Mouse (Mus musculus) embryonic facial prominence, embryonic 14.5 days (tissue): ENCODE data around the gene Cavin1. TPM values are rescaled to one million over a fixed set of nuclear protein-coding genes. Genes with fewer than 3 reads are reported as not detected.

Source experiments
- ATAC-seq: fragments of 200-750 bp; cut with Nextera tagmentation; 2 replicates; pipeline ENCODE4 v1.8.0; 2017; ENCODE audit warnings: low read depth, moderate number of reproducible peaks, moderate TSS enrichment
- DNase-seq: peaks from one replicate; pipeline ENCODE4 v3.0.0-alpha.2; 2015; ENCODE audit warnings: low spot score
- H3K27ac ChIP-seq: fragments of 300-500 bp; sonication (generic); replicated peaks from 2 replicates; pipeline ENCODE4 v1.5.1; 2014; ENCODE audit warnings: low read depth, mild to moderate bottlenecking, low read length, moderate library complexity
- H3K27me3 ChIP-seq: fragments of 300-500 bp; sonication (generic); replicated peaks from 2 replicates; pipeline ENCODE4 v1.6.1; 2014; ENCODE audit warnings: low read length; ENCODE audit not compliant: control insufficient read depth, insufficient read depth
- H3K36me3 ChIP-seq: fragments of 300-500 bp; sonication (generic); 2 replicates; pipeline ENCODE4 v1.6.1; 2014; ENCODE audit warnings: low read length, mixed read lengths; ENCODE audit not compliant: control insufficient read depth, insufficient read depth
- H3K4me1 ChIP-seq: fragments of 300-500 bp; sonication (generic); 2 replicates; pipeline ENCODE4 v1.6.1; 2014; ENCODE audit warnings: antibody characterized with exemption, low read length; ENCODE audit not compliant: control insufficient read depth, insufficient read depth
- H3K4me2 ChIP-seq: fragments of 300-500 bp; sonication (generic); 2 replicates; pipeline ENCODE4 v1.6.1; 2014; ENCODE audit warnings: low read depth, mild to moderate bottlenecking, low read length, moderate library complexity, mixed read lengths
- H3K4me3 ChIP-seq: fragments of 300-500 bp; sonication (generic); 2 replicates; pipeline ENCODE4 v1.5.1; 2014; ENCODE audit warnings: low read depth, mild to moderate bottlenecking, low read length
- H3K9ac ChIP-seq: fragments of 300-500 bp; sonication (generic); 2 replicates; pipeline ENCODE4 v1.6.1; 2014; ENCODE audit warnings: low read depth, mild to moderate bottlenecking, low read length, moderate library complexity, mixed read lengths
- H3K9me3 ChIP-seq: fragments of 300-500 bp; sonication (generic); 2 replicates; pipeline ENCODE4 v1.6.1; 2016; ENCODE audit warnings: low read length; ENCODE audit not compliant: control insufficient read depth
- WGBS: fragments of 180-500 bp; shearing (Covaris S2); extraction: QIAGEN DNeasy Blood & Tissue Kit; methylation state at CpG from one replicate; pipeline ENCODE4 v1.1.7; 2014; 5-methylcytosine and 5-hydroxymethylcytosine counted together
- polyA plus RNA-seq: library from polyadenylated mRNA; unstranded; fragments of >200 nt; fragmentation: Nextera tagmentation; extraction: Ambion mirVana; gene quantifications from 2 replicates; pipeline ENCODE4 v1.2.1, GENCODE M21; 2014

The Cavin1 gene
- polyA plus RNA-seq, 1 experiment from 2014 or later: 160 TPM

DNA sequence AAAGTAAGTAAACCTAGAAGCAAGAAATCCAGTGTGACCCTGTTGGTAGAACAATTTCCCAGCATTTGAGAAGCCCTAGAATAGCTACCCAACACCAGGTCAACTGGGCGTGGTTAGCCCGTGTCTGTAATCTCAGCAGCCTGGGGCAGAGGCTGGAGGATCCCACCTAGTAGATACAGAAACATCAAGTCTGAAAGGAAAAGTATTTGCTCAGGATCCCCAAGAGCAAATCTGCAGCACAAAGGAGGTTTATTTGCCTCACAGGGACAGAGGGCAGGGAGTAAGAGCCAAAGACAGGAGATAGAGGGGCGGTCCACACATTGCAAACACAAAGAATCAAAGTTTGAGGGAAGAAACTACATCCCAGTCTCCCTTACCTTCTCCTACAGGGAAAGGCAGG is 28.6 kb upstream of the Cavin1 start:
- Histone ChIP-seq H3K4me1 (no peaks in the 10 kb centered on the region), H3K4me3 (no peak overlapping the region), H3K4me2 (no peak overlapping the region), H3K9me3 (no peaks in the 10 kb centered on the region), H3K9ac (no peak overlapping the region), H3K27me3 (no peaks in the 10 kb centered on the region), H3K27ac (no peak overlapping the region), H3K36me3 (no peaks in the 10 kb centered on the region)
- ATAC-seq (no peak), DNase-seq (no peak)
- 61% methylated on average over 3 of the region's 3 CpGs for WGBS

DNA sequence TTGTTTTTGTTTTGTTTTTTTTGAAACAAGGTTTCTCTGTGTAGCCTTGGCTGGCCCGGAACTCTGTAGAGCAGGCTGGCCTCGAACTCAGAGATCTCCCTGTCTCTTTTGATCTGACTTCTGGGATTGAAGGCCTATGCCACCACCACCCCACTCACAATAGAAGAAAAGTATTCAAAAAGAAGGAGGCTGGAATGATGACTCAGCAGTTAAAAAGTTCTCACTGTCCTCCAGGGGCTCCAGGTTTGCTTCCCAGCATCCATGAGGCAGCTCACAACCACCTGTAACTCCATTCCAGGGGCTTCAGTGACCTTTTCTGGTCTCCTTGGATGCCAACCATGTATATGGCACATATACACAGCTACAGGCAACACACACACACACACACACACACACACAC is 28.1 kb upstream of the Cavin1 start:
- H3K27ac ChIP-seq: no peak overlapping the region
- no peak overlapping the region for H3K9ac ChIP-seq
- WGBS: 91% methylated on average over 2 of the region's 2 CpGs
- no peak overlapping the region for H3K4me2 ChIP-seq
- DNase-seq (no peak), ATAC-seq (no peak)
- no peak overlapping the region for H3K4me3 ChIP-seq
- no peaks in the 10 kb centered on the region for H3K4me1 ChIP-seq
- H3K9me3 ChIP-seq: no peaks in the 10 kb centered on the region
- no peaks in the 10 kb centered on the region for H3K27me3 ChIP-seq
- no peaks in the 10 kb centered on the region for H3K36me3 ChIP-seq

DNA sequence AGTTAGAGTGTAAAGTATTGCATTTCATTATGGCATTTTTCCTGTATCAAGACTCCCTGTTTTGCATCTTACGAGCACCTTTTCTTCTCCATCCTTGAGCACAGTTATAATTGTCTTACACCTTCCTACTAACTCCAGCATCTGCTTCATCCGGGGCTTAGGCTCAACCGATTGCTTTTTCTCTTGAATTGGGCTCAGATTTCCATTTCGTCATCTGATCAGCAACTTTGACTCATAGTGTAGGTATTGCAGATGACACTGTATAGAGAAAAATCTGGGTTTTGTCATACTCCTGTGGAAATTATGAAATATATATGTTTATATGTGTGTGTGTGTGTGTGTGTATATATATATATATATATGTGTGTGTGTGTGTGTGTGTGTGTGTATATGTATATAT is 25.8 kb upstream of the Cavin1 start:
- 70% methylated on average over 4 of the region's 4 CpGs for WGBS
- H3K27me3 ChIP-seq: no peaks in the 10 kb centered on the region
- no peak overlapping the region for H3K4me2 ChIP-seq

DNA sequence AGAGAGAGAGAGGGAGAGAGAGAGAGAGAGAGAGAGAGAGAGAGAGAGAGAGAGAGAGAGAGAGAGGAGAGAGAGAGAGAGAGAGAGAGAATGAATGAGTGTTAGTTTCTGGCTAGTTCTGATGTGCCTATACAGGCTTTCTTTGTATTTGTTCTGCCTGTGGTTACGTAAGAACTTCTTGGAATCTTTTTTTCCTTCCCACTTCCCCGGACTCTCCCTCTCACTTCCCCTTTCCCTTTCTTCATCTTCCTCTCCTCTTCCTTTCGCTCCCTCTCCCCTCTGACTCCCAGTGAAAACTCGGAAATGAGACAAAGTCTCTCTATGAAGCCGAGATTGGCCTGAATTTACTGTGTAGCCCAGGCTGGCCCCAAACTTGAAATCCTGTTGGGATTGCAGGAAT is 24.0 kb upstream of the Cavin1 start:
- Histone ChIP-seq H3K27me3 (no peaks in the 10 kb centered on the region), H3K4me1 (no peaks in the 10 kb centered on the region), H3K36me3 (no peaks in the 10 kb centered on the region), H3K4me2 (no peak overlapping the region), H3K27ac (no peak overlapping the region), H3K9ac (no peak overlapping the region), H3K9me3 (no peaks in the 10 kb centered on the region), H3K4me3 (no peak overlapping the region)
- 63% methylated on average over 5 of the region's 5 CpGs for WGBS
- DNase-seq: no peak
- ATAC-seq: no peak

More for the DNA sequence above, 25.8 kb upstream of the Cavin1 start:
- H3K9me3 ChIP-seq: no peaks in the 10 kb centered on the region
- H3K36me3 ChIP-seq: no peaks in the 10 kb centered on the region
- no peaks in the 10 kb centered on the region for H3K4me1 ChIP-seq
- ATAC-seq (no peak), DNase-seq (no peak)
- H3K9ac ChIP-seq: no peak overlapping the region
- H3K4me3 ChIP-seq: no peak overlapping the region
- no peak overlapping the region for H3K27ac ChIP-seq

DNA sequence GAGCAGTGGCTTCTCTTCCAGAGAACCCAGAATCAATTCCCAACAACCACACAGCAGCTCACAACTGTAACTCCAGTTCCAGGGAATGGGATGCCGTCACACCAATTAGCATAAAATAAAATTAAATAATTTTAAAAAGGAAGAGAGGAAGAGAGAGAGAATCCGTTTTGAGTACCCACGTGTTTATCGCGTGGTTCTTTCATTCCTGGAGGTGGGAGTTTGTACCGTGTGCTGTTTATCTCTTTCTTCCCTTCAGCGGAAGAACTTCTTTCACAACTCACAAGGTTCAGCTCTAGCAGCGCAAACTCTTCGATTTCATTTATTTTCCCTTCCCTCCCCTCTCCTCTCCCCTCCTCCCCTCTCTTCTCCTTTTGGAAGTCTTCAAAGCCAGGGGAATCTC is 23.5 kb upstream of the Cavin1 start:
- 58% methylated on average over 9 of the region's 9 CpGs for WGBS
- H3K4me1 ChIP-seq: no peaks in the 10 kb centered on the region
- H3K9ac ChIP-seq: no peak overlapping the region
- ATAC-seq (no peak), DNase-seq (no peak)
- no peak overlapping the region for H3K4me3 ChIP-seq
- no peaks in the 10 kb centered on the region for H3K36me3 ChIP-seq
- no peak overlapping the region for H3K27ac ChIP-seq
- no peaks in the 10 kb centered on the region for H3K9me3 ChIP-seq
- H3K27me3 ChIP-seq: no peaks in the 10 kb centered on the region
- no peak overlapping the region for H3K4me2 ChIP-seq

DNA sequence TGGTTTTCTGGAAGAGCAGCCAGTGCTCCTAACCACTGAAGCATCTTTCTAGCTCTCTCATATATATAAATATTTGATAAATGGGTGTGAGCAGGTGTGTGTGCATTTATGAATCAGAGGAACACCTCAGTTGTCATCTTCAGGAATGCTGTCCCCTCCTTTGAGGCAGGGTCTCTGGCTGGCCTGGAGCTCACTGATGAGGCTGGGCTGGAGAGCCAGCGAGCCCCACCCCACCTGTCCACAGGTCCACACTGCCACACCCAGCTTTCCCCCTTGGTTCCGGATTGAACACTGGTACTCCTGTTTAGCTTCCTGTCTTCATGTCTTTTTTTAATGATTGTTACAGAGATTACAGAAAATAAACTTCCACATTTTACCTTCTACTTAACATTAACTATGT is 22.8 kb upstream of the Cavin1 start:
- Histone ChIP-seq H3K4me2 (no peak overlapping the region), H3K4me3 (no peak overlapping the region), H3K9me3 (no peaks in the 10 kb centered on the region), H3K9ac (no peak overlapping the region), H3K4me1 (no peaks in the 10 kb centered on the region), H3K27me3 (no peaks in the 10 kb centered on the region), H3K36me3 (no peaks in the 10 kb centered on the region), H3K27ac (no peak overlapping the region)
- 72% methylated on average over 2 of the region's 2 CpGs for WGBS
- ATAC-seq (no peak), DNase-seq (no peak)

DNA sequence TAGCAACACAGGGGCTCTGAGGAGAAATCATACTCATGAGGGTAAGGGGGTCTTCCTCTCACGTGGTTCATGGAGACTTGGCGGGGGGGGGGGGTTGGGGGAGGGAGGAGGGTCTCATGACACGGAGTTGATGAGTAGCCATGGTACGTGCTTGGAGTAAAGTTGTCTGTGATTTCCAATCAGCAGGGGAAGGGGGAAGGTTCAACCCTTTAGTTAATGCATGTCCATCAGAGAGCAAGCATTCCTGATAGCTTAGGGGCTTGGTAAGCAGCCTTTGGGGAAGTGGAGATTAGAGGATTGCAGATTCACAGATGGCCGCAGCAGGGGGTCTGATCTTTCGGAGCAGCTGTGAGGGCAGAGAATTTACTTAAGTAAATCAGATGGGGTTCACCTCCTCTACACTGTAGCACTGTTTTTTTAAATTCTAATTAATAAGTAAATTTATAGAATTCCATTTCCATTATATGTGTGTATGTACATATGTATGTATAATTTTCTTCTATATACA is 20.4 kb upstream of the Cavin1 start:
- WGBS: 15% methylated on average over 6 of the region's 6 CpGs
- no peak overlapping the region for H3K27ac ChIP-seq
- H3K36me3 ChIP-seq: no peaks in the 10 kb centered on the region
- no peak for DNase-seq
- no peaks in the 10 kb centered on the region for H3K9me3 ChIP-seq
- H3K4me1 ChIP-seq: no peaks in the 10 kb centered on the region
- H3K9ac ChIP-seq: no peak overlapping the region
- H3K4me3 ChIP-seq: no peak overlapping the region
- no peak overlapping the region for H3K4me2 ChIP-seq
- H3K27me3 ChIP-seq: no peaks in the 10 kb centered on the region
- no peak for ATAC-seq

DNA sequence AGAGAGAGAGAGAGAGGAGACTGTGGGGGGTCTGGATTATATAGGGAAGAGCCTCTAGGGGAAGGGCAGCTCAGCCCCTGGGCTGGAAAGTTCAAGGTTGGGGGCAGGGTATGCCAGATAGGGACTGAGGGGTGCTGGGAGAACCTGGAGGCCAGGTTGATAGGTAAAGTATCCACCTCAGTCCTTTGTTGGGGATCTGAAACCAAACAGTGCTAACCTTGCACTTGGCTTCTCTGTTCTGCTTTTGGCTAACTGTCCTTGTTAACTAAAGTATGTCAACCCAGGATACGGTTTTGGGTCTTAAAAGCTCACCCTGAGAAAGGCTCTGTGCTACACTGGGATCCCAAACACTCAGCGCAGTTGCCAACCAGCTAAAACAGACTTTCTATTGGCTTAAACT is 19.0 kb upstream of the Cavin1 start:
- no peak overlapping the region for H3K9ac ChIP-seq
- H3K27me3 ChIP-seq: no peaks in the 10 kb centered on the region
- H3K27ac ChIP-seq: no peak overlapping the region
- H3K4me2 ChIP-seq: no peak overlapping the region
- DNase-seq: no peak
- H3K9me3 ChIP-seq: no peaks in the 10 kb centered on the region
- H3K4me3 ChIP-seq: no peak overlapping the region
- no peak for ATAC-seq
- H3K36me3 ChIP-seq: no peaks in the 10 kb centered on the region
- H3K4me1 ChIP-seq: no peaks in the 10 kb centered on the region
- 49% methylated on average over 2 of the region's 2 CpGs for WGBS

DNA sequence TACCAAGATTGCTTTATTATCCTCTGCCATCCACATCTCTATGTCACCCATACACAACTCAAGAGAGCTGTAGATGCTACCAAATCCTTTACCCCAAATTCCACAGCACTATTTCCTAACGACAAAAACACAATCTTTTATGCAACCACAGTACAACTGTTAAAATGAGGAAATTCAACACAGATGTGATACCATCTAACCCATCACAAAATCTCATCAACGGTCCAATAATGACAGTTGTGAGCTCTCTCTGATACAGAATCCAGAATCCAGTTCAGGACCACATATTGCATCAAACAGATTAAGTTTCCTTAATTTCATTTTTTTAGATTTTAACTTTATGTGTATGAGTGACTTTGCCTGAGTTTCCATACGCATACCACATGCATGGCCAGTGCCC is 18.0 kb upstream of the Cavin1 start:
- 77% methylated on average over 3 of the region's 3 CpGs for WGBS
- Histone ChIP-seq H3K4me1 (no peaks in the 10 kb centered on the region), H3K9me3 (no peaks in the 10 kb centered on the region), H3K27ac (no peak overlapping the region), H3K4me3 (no peak overlapping the region), H3K4me2 (no peak overlapping the region), H3K27me3 (no peaks in the 10 kb centered on the region), H3K9ac (no peak overlapping the region), H3K36me3 (no peaks in the 10 kb centered on the region)
- DNase-seq (no peak), ATAC-seq (no peak)
